Mouse (Mus musculus) kidney, postnatal 4 days (tissue): Measurements from ENCODE around the gene Cypt15.
"Not testable (repeated sequence)": the region's sequence is repeated elsewhere in the genome, so short reads cannot be mapped to it uniquely, and the experiment has no call there.

ENCODE experiments used
- DNase-seq, 2 experiments: peaks; one replicate each; pipeline ENCODE4 v3.0.0; 2021; ENCODE audit warnings: mixed read lengths in 2 of 2

Cypt15 gene

DNA sequence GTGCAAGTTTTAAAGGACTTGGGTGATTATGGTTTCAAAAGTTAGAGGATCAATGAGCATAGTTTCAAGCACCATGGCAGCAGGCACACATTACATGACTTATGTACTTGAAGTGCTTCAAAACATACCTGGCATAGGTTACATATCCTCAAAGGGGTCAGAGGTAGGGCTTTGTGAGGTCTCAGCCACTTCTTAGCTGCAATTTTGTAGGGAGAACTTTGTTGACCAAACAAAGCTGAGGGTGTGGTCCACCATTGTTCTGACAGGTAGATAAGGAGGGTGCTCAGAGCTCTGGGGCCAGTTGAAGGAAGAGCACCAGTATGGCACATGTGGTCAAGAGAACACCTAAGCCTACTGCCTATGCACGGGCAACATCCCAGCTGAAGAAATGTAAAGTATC lies at the start of gene Cypt15:
Gene Cypt15 (plus strand): TSS at position 301 of the 400 bp plus-strand sequence.
- not testable (repeated sequence) for DNase-seq

DNA sequence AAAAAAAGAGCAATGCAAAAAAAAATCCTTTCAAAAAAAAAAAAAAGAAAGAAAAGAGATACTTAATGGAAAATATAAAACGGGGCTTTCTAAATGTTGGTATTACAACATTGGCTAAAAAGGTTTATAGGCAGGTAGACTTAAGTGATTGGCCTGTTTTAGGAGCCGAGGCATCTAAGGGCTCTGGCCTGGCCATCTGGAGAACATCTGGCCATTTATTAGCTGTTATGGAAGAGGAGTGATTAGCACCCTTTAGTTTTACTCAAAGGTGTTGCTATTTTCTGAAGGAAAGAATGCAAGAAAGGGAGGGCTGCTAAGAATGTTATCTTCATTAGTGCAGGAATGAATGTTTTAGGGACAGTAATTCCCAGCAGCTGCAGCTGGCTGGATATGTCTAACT lies 24.9 kb downstream of the Cypt15 start:
- no peak for DNase-seq

DNA sequence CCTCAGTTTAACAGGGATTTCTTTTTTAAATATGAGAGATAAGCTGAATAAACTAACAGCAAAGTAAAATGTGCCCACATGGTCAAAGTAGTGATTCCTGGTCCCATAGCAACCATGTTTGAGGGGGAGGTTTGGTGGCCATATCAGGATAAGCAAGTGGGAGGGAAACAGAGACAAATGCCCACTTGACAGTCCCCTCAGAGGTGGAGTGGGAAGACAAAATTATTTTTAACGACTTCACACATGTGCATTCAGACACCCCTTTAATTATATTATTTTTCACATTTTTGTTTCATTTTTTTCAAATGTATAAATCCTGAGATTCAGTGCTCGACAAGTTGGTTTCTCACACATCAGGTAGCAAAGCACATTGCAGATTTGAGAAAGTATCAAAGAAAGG lies 32.8 kb downstream of the Cypt15 start:
- DNase-seq: no peak

DNA sequence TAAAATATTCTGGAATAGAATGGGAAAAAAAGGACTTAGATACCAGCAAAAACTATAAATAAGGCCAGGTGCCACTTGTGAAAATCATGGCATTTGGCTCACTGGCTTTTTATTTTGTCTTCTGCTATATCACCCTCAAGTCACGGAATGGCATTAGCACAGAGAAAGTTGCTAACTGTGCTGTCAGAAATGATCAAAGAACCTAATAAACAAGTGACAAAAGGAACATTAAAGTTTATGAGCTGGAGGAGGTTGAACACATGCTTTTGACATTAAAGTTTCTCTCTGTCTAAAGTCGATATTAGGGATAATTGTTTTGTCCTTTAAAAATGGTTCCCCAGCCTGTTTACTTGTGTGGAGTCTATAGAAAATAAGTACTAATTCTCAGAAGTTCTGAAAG lies 37.7 kb downstream of the Cypt15 start:
- no peak for DNase-seq
